Mouse (Mus musculus) 3134 (cell line): Measurements from ENCODE around the gene Saa3.
A peak's percentile ranks its signal among the peaks of the same experiment; 100 is the strongest.
"Not testable (repeated sequence)": the region's sequence is repeated elsewhere in the genome, so short reads cannot be mapped to it uniquely, and the experiment has no call there.

Source experiments
- DNase-seq: peaks from one replicate; pipeline ENCODE4 v3.0.0-alpha.2; 2011; ENCODE audit warnings: low spot score; ENCODE audit not compliant: insufficient read length; ENCODE audit errors: extremely low read depth

The Saa3 gene

GRCm38 (mm10) chr7:46715600-46715999, at the start of gene Saa3:
TSS of gene Saa3 (minus strand) at chr7:46715700.
- DNase-seq, result no peak

GRCm38 (mm10) chr7:46764672-46765071, 49.2 kb upstream of the Saa3 start:
- no peak for DNase-seq

GRCm38 (mm10) chr7:46762601-46763000, 47.1 kb upstream of the Saa3 start:
- no peak for DNase-seq

GRCm38 (mm10) chr7:46761049-46761795, 45.7 kb upstream of the Saa3 start:
- peak; percentile 61 for DNase-seq

- DNase-seq, result no peak
Measured at GRCm38 (mm10) chr7:46751490-46751889, 36.0 kb upstream of the Saa3 start, which contains the start of gene Saa2. TSS of gene Saa2 (plus strand) at chr7:46751790.

GRCm38 (mm10) chr7:46748459-46748858, 33.0 kb upstream of the Saa3 start:
- DNase-seq, result no peak

- DNase-seq, result no peak
Measured at GRCm38 (mm10) chr7:46746381-46746780, 30.9 kb upstream of the Saa3 start.

GRCm38 (mm10) chr7:46745816-46746215, 30.3 kb upstream of the Saa3 start:
- no peak for DNase-seq

GRCm38 (mm10) chr7:46742880-46743279, 27.4 kb upstream of the Saa3 start, which contains the start of gene Saa1:
TSS of gene Saa1 (minus strand) at chr7:46742980.
- DNase-seq, result not testable (repeated sequence)

GRCm38 (mm10) chr7:46740041-46740440, 24.5 kb upstream of the Saa3 start:
- DNase-seq, result not testable (repeated sequence)

GRCm38 (mm10) chr7:46738561-46739460, 23.3 kb upstream of the Saa3 start:
- no peak for DNase-seq

GRCm38 (mm10) chr7:46734983-46735382, 19.5 kb upstream of the Saa3 start:
- no peak for DNase-seq

GRCm38 (mm10) chr7:46732458-46732857, 17.0 kb upstream of the Saa3 start, which contains the start of gene Saa4:
TSS of gene Saa4 (minus strand) at chr7:46732603.
- no peak for DNase-seq

- no peak for DNase-seq
Measured at GRCm38 (mm10) chr7:46727584-46727983, 12.1 kb upstream of the Saa3 start.

GRCm38 (mm10) chr7:46724396-46724795, 8.9 kb upstream of the Saa3 start:
- no peak for DNase-seq

- DNase-seq, result no peak
Measured at GRCm38 (mm10) chr7:46723849-46724248, 8.3 kb upstream of the Saa3 start.

GRCm38 (mm10) chr7:46723354-46723753, 7.9 kb upstream of the Saa3 start:
- DNase-seq, result no peak

- no peak for DNase-seq
Measured at GRCm38 (mm10) chr7:46720460-46720859, 5.0 kb upstream of the Saa3 start.

- DNase-seq, result no peak
Measured at GRCm38 (mm10) chr7:46719526-46719925, 4.0 kb upstream of the Saa3 start.

- DNase-seq, result no peak
Measured at GRCm38 (mm10) chr7:46718591-46719270, 3.2 kb upstream of the Saa3 start.

- DNase-seq, result no peak
Measured at GRCm38 (mm10) chr7:46716897-46717296, 1.4 kb upstream of the Saa3 start.
